Mouse (Mus musculus) megakaryocyte, embryonic 14.5 days (primary cell): ENCODE measurements around the gene Eya3.

Source experiments
- FLI1 ChIP-seq: IDR thresholded peaks from 2 replicates; pipeline ENCODE4 v1.6.1; 2012; ENCODE audit warnings: low read length, inconsistent platforms, mixed read lengths
- GATA1 ChIP-seq: IDR thresholded peaks from 3 replicates; pipeline ENCODE4 v1.6.1; 2012; ENCODE audit warnings: mixed read lengths, low read length, inconsistent platforms, borderline replicate concordance

DNA sequence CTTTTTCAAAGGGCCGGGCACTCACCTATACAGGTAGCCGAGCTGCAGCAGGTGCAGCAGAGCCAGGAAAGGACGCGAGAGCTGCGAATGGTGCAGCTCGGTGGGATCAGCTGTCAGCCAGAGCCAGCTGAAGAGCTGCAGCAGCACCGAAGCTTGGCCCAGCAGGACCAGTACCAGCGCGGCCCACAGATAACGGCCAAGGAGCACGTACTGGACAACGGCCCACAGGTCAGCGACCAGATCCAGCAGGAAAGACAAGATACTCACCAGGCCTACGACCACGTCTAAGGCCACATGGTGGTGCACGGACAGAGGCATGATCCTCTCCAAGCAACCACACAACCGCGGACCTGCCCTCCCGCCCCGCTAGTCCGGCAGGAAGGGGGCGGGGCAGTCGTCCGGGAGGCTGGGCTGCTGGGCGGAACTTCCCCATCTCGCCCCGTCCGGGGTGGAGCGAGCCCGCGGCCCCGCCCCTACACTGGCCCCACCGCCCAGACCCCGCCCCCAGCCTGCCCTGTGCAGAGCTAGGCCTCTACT lies 93.4 kb downstream of the Eya3 start, which contains the start of gene Xkr8:
- no peak for TF ChIP-seq GATA1
- TF ChIP-seq FLI1 = no peak
